Mouse (Mus musculus) liver, embryonic 16.5 days (tissue): Measurements from ENCODE around the gene Kmt2e. TPM values are rescaled to one million over a fixed set of nuclear protein-coding genes. Genes with fewer than 3 reads are reported as not detected.
A peak's percentile ranks its signal among the peaks of the same experiment; 100 is the strongest.
"Not testable (repeated sequence)": the region's sequence is repeated elsewhere in the genome, so short reads cannot be mapped to it uniquely, and the experiment has no call there.

Experiments
- ATAC-seq: fragments of 200-750 bp; cut with Nextera tagmentation; 2 replicates; pipeline ENCODE4 v1.8.0; 2017; ENCODE audit warnings: low read depth, mild to moderate bottlenecking, moderate number of reproducible peaks, moderate library complexity
- H3K27ac ChIP-seq: fragments of 300-500 bp; sonication (generic); 2 replicates; pipeline ENCODE4 v1.5.1; 2014; ENCODE audit warnings: mild to moderate bottlenecking, low read length
- H3K27me3 ChIP-seq: fragments of 300-500 bp; sonication (generic); 2 replicates; pipeline ENCODE4 v1.6.1; 2014; ENCODE audit warnings: low read depth, low read length, mixed read lengths; ENCODE audit not compliant: control insufficient read depth, insufficient read depth
- H3K36me3 ChIP-seq: fragments of 300-500 bp; sonication (generic); 2 replicates; pipeline ENCODE4 v1.6.1; 2014; ENCODE audit warnings: mild to moderate bottlenecking; ENCODE audit not compliant: control insufficient read depth, insufficient read depth
- H3K4me1 ChIP-seq: fragments of 300-500 bp; sonication (generic); 2 replicates; pipeline ENCODE4 v1.6.1; 2014; ENCODE audit warnings: low read depth, low read length, mixed read lengths; ENCODE audit not compliant: control insufficient read depth
- H3K4me2 ChIP-seq: fragments of 300-500 bp; sonication (generic); 2 replicates; pipeline ENCODE4 v1.6.1; 2014; ENCODE audit warnings: low read depth, low read length, mixed read lengths
- H3K4me3 ChIP-seq: fragments of 300-500 bp; sonication (generic); 2 replicates; pipeline ENCODE4 v1.5.1; 2014; ENCODE audit warnings: low read depth, mild to moderate bottlenecking, low read length
- H3K9ac ChIP-seq: fragments of 300-500 bp; sonication (generic); 2 replicates; pipeline ENCODE4 v1.6.1; 2014; ENCODE audit warnings: low read depth, low read length
- H3K9me3 ChIP-seq: fragments of 300-500 bp; sonication (generic); replicated peaks from 2 replicates; pipeline ENCODE4 v1.6.1; 2016; ENCODE audit warnings: low read length; ENCODE audit not compliant: control insufficient read depth
- WGBS: fragments of 180-500 bp; shearing (Covaris S2); extraction: QIAGEN DNeasy Blood & Tissue Kit; methylation state at CpG from one replicate; pipeline ENCODE4 v1.1.7; 2014; ENCODE audit not compliant: insufficient replicate concordance; 5-methylcytosine and 5-hydroxymethylcytosine counted together
- polyA plus RNA-seq: library from polyadenylated mRNA; unstranded; fragments of >200 nt; fragmentation: Nextera tagmentation; extraction: Ambion mirVana; gene quantifications from 2 replicates; pipeline ENCODE4 v1.2.1, GENCODE M21; 2015

Gene Kmt2e
- polyA plus RNA-seq, 1 experiment from 2014 or later: 35.2 TPM

DNA sequence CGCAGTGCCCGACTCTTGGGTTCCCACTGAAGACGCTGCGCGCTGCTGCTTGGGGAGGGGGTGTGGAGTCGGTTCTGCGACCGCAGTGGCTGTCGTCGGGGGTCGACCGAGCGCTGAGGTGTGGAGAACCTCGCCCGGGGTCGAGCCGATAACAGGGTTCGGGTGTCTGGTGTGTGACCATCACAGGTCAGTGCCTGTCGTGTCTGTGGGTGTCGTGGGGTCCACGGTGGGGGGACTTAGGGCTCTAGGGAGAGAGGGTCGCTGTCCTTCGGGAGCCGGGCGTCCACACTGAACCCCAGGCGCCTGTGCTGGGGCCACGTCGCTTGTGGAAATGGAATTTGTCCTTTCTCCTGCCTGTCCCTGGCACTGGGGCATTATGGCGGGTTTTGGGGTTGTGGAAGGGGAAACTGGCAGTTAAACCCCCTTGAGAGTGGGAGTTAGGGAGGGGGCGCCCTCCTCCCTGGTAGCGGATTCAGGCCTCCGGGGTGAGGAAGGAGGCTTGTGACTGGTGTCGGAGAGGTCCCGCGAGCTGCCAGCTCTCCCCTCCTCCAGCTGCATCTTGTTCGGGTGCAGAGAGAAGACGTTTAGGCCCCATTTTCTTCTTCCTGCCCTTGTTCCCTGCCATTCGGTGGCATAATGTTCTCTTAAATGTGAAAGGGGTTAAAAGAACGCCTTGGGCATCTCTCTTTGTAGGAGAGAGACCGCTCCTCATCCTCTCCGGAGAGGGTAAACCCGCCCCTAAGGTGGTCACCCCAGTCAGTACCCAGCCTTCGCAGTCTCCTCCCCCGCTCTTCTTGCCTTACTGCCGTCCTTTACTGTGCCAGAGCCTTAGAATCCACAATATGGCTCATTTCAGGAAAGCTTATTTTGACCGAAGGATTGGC lies 599 bp downstream of the Kmt2e start:
- H3K4me3 ChIP-seq: peak overlapping the region; percentile 100
- peak overlapping the region; percentile 100 for H3K27ac ChIP-seq
- peaks cover 11% of the 10 kb centered on the region for H3K4me1 ChIP-seq
- H3K27me3 ChIP-seq: no peaks in the 10 kb centered on the region
- H3K9ac ChIP-seq: peak overlapping the region; percentile 97
- WGBS: under 1% methylated on average over 46 of the region's 46 CpGs
- ATAC-seq: peak; percentile 11; the same call in 1 of the 2 replicates
- H3K36me3 ChIP-seq: no peaks in the 10 kb centered on the region
- H3K4me2 ChIP-seq: peak overlapping the region; percentile 93
- H3K9me3 ChIP-seq: no peaks in the 10 kb centered on the region

GRCm38 (mm10) chr5:23435482-23436125 lies 1.4 kb downstream of the Kmt2e start:
- Histone ChIP-seq H3K4me2 (peak overlapping the region; percentile 93), H3K4me1 (peaks cover 9% of the 10 kb centered on the region), H3K27ac (peak overlapping the region; percentile 100), H3K27me3 (no peaks in the 10 kb centered on the region), H3K4me3 (peak overlapping the region; percentile 100), H3K9ac (peak overlapping the region; percentile 97), H3K9me3 (no peaks in the 10 kb centered on the region), H3K36me3 (no peaks in the 10 kb centered on the region)
- under 1% methylated on average over 13 of the region's 13 CpGs for WGBS
- no peak for ATAC-seq

DNA sequence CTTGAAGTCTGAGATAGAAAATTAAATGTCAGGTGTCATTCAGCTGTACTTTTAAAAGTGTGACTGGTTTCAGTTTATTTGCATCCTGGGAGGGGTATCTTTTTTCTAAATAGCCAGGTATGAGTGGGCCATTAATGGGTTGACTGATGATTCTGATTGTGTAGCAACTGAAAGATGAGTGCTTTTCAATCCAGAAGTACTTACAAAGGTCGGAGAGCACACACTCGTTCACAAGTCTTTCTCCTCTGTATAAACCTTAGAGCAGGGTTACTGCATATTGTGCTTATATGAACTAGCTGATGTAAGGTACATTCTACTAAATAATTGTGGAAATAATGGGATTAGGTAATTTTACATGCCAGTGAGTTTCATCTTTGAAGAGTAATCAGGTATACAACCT lies 2.5 kb downstream of the Kmt2e start:
- Histone ChIP-seq H3K9me3 (no peaks in the 10 kb centered on the region), H3K9ac (peak overlapping the region; percentile 51), H3K4me2 (peak overlapping the region; percentile 93), H3K27ac (peak overlapping the region; percentile 37; the same call in 1 of the 2 replicates), H3K27me3 (no peaks in the 10 kb centered on the region), H3K36me3 (no peaks in the 10 kb centered on the region), H3K4me1 (peaks cover 4% of the 10 kb centered on the region), H3K4me3 (peak overlapping the region; percentile 53)
- ATAC-seq: no peak
- 31% methylated on average over 2 of the region's 2 CpGs for WGBS

DNA sequence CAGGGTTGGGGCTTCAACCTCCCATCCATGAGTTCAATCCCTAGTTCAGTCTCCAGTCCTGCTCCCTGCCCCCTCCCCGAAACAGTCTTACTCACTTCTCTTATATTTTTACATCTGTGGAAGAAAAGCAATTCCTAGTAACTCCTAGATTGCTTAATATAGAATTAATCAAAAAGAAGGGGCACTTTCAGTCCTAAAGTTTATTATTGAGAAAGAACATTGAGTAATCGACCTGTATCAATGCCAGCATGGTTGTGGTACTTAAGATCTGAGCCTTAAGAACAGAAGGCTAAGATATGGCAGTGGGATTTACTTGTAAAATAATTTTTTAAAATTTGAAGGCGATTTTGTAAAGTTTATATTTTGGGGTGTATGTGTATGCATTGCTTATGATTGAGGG lies 5.6 kb downstream of the Kmt2e start:
- Histone ChIP-seq H3K4me3 (no peak overlapping the region), H3K4me2 (no peak overlapping the region), H3K27ac (no peak overlapping the region), H3K36me3 (no peaks in the 10 kb centered on the region), H3K4me1 (peaks cover 13% of the 10 kb centered on the region), H3K27me3 (no peaks in the 10 kb centered on the region), H3K9ac (no peak overlapping the region), H3K9me3 (no peaks in the 10 kb centered on the region)
- no peak for ATAC-seq
- WGBS: 70% methylated on average over 3 of the region's 3 CpGs

- peaks cover 13% of the 10 kb centered on the region for H3K4me1 ChIP-seq
- no peak overlapping the region for H3K4me3 ChIP-seq
- H3K27me3 ChIP-seq: no peaks in the 10 kb centered on the region
- no peak overlapping the region for H3K27ac ChIP-seq
- no peak overlapping the region for H3K9ac ChIP-seq
- no peak for ATAC-seq
- H3K9me3 ChIP-seq: no peaks in the 10 kb centered on the region
- no peaks in the 10 kb centered on the region for H3K36me3 ChIP-seq
- H3K4me2 ChIP-seq: no peak overlapping the region
Observed at GRCm38 (mm10) chr5:23440572-23440971, 6.3 kb downstream of the Kmt2e start.

DNA sequence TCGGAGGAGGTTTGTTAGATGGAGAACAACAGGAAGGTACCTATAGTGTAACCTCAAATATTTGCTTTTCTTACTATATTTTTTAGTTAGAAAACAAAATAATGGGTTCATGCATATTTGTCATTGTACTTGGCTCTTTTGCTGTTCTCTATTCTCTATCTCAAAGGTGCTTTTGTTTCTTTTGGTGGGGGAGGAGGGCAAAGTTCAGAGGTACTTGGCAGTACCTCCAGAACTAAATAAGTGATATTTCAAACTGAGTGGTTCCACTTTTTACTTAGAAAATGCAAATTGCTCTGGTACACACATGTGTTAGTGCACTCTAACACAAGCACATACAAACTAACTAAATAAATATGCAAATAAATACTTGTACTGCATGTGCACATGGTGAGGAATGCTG lies 7.7 kb downstream of the Kmt2e start:
- Histone ChIP-seq H3K9me3 (no peaks in the 10 kb centered on the region), H3K27ac (no peak overlapping the region), H3K9ac (no peak overlapping the region), H3K4me3 (no peak overlapping the region), H3K4me1 (peaks cover 11% of the 10 kb centered on the region), H3K4me2 (no peak overlapping the region), H3K36me3 (no peaks in the 10 kb centered on the region; the same call in 1 of the 2 replicates), H3K27me3 (no peaks in the 10 kb centered on the region)
- 83% methylated on average over 1 of the region's 1 CpGs for WGBS
- no peak for ATAC-seq

DNA sequence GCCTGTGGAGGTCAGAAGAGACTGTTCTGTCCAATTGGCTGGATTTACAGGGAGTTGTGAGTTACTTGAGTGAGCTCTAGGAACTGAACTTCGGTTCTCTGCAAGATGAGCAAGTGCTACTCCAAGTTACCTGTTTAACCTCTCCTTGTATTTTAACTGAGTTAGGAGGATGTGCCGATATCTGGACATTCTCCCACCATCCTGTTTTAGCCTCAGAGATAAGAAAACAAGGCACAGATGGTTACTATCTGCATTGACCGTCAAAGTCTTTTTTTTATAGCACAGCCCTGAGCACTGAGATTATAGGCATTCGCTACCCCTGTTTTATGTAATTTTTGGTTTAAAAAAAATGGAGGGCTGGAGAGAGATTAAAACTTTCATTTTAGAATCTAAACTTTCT lies 10.2 kb downstream of the Kmt2e start:
- 25% methylated on average over 4 of the region's 4 CpGs for WGBS
- Histone ChIP-seq H3K9me3 (no peaks in the 10 kb centered on the region), H3K36me3 (no peaks in the 10 kb centered on the region; the same call in 1 of the 2 replicates), H3K9ac (no peak overlapping the region), H3K4me1 (peaks cover 11% of the 10 kb centered on the region), H3K27ac (no peak overlapping the region), H3K27me3 (no peaks in the 10 kb centered on the region), H3K4me2 (no peak overlapping the region; the same call in 1 of the 2 replicates), H3K4me3 (no peak overlapping the region)
- peak; percentile 59 for ATAC-seq

DNA sequence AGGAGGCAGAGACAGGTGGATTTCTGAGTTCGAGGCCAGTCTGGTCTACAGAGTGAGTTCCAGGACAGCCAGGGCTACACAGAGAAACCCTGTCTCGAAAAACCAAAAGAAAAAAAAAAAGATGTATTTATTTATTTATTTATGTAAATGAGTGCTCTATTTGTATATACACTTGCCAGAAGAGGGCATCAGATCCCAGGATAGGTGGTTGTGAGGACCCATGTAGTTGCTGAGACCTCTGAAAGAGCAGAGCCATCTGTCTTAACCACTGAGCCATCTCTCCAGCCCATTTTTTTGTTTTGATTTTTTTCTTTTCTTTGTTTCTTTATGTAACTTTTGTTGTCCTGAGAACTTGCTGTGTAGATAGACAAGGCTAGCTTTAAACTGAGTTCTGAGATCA lies 19.3 kb downstream of the Kmt2e start:
- H3K4me2 ChIP-seq, H3K4me3 ChIP-seq, H3K9ac ChIP-seq, H3K27me3 ChIP-seq, H3K9me3 ChIP-seq, H3K27ac ChIP-seq, ATAC-seq, H3K4me1 ChIP-seq: not testable (repeated sequence)
- WGBS: 80% methylated on average over 2 of the region's 2 CpGs
- H3K36me3 ChIP-seq: peaks cover 17% of the 10 kb centered on the region

- Histone ChIP-seq H3K27me3 (no peaks in the 10 kb centered on the region), H3K4me1 (peaks cover 2% of the 10 kb centered on the region; the same call in 1 of the 2 replicates), H3K36me3 (peaks cover 26% of the 10 kb centered on the region), H3K27ac (no peak overlapping the region), H3K9ac (no peak overlapping the region), H3K4me2 (no peak overlapping the region), H3K4me3 (no peak overlapping the region), H3K9me3 (no peaks in the 10 kb centered on the region)
- WGBS: 64% methylated on average over 2 of the region's 2 CpGs
- ATAC-seq: no peak
Observed at GRCm38 (mm10) chr5:23461688-23462087, 27.4 kb downstream of the Kmt2e start.
